11 mouse cellular contexts compared by ENCODE assay signal in the genomic region with DNA sequence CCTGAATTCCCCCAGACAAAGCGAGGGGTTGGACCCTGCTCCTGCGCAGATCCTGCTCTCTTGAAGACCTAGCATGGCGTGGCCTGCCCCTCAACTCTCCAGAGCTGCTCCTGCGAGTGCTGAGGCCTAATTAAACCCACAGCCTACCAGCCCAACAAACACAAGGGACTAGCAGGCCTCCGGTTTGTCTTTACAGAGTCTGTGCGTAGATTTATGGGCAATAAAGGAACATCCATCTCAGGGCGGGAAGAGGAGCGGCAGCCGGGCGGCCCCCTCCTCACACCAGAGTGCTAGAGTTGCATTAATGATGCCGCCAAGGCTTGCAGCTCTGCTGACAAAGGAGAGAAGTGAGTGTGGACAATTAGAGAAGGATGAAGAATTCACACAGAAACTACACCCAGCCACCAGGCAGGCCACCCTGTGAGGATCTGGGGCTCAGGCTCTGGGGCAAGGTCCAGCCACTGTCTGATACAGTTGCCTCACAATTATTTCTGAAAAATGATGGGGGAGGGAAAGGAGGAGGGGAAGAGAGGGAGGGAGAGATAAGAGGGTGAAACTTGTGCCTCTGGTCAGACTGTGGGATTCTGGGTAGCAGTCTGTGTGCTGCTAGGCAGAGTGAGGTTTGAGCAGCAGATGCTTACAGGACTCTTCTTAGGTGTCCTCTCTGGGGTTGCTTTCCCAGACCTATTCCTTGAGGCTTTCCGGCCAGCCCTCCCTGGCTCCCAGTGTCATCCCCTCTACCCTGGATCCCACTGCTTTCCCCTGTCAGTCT. TPM values are rescaled to one million over a fixed set of nuclear protein-coding genes. Genes with fewer than 3 reads are reported as not detected.
A peak's percentile ranks its signal among the peaks of the same experiment; 100 is the strongest.
DNase-seq lines count a peak whose midpoint lies in the region; ATAC-seq and TF ChIP-seq lines count a peak whose summit lies in the region.
"Had no signal": no experiment of that assay in that cellular context is flagged by ENCODE, and none has a peak within 500 bp of the region (broad histone marks: within the 10 kb centered on the region; RNA-seq: fewer than 3 reads in every experiment).

No protein-coding gene starts in this region.

- no peak for DNase-seq in left cerebral cortex, adult 2 months (ENCODE audit: extremely low spot score in 1 of 2, low spot score in 2 of 2)
- DNase-seq in left cerebral cortex, adult 11 months (ENCODE audit: low spot score) = no peak
- peak; percentile 29 for DNase-seq in embryo, embryonic 11.5 days (ENCODE audit: low read depth, low spot score)
- DNase-seq in neural tube, embryonic 11.5 days (ENCODE audit: low spot score) = peak; percentile 63
- DNase-seq in heart, adult 18-20 months = no peak
- DNase-seq in gastrocnemius, adult 8-10 months (ENCODE audit: low spot score in 2 of 2) = no peak
- DNase-seq in layer of hippocampus, adult 9-10 months (ENCODE audit: low spot score) = no peak
- DNase-seq: kidney, postnatal 36 days; thymus, adult 2 months had no signal

- peak; percentile 41; the same call in 1 of the 2 replicates for ATAC-seq in intestine, embryonic 16.5 days
- ATAC-seq in neural tube, embryonic 11.5 days (ENCODE audit: insufficient read depth, low FRiP score, low TSS enrichment) = peak; percentile 65

- H3K9me3 ChIP-seq in intestine, embryonic 16.5 days (ENCODE audit: control insufficient read depth, low read length) = no peaks in the 10 kb centered on the region
- no peaks in the 10 kb centered on the region for H3K9me3 ChIP-seq in neural tube, embryonic 11.5 days (ENCODE audit: control insufficient read depth, low read length)
- H3K9me3 ChIP-seq: limb, embryonic 15.5 days had no signal

- no peaks in the 10 kb centered on the region for H3K27me3 ChIP-seq in intestine, embryonic 16.5 days (replicated peaks; ENCODE audit: control insufficient read depth, insufficient read depth, low read length)
- 0 out of 2 replicates have a peak, but pooled peaks cover 3% of the 10 kb centered on the region for H3K27me3 ChIP-seq in neural tube, embryonic 11.5 days (ENCODE audit: control insufficient read depth, insufficient read depth, low read length)
- H3K27me3 ChIP-seq: limb, embryonic 15.5 days had no signal

- TF ChIP-seq CTCF in left cerebral cortex, adult 2 months (IDR thresholded peaks at IDR 0.05) = no peak

- H3K4me3 ChIP-seq in left cerebral cortex, adult 2 months = no peak overlapping the region
- H3K4me3 ChIP-seq in intestine, embryonic 16.5 days (ENCODE audit: low read length) = no peak overlapping the region
- no peak overlapping the region for H3K4me3 ChIP-seq in neural tube, embryonic 11.5 days (ENCODE audit: low read depth, low read length)
- H3K4me3 ChIP-seq: limb, embryonic 15.5 days had no signal

- intact Hi-C loops in left cerebral cortex, adult 2 months (cut with DNase I) = no loop called here

- H3K9ac ChIP-seq in intestine, embryonic 16.5 days (ENCODE audit: low read depth, low read length) = no peak overlapping the region; the same call in 1 of the 2 replicates
- no peak overlapping the region; the same call in 1 of the 2 replicates for H3K9ac ChIP-seq in neural tube, embryonic 11.5 days (ENCODE audit: low read length)
- H3K9ac ChIP-seq: limb, embryonic 15.5 days had no signal

- H3K27ac ChIP-seq in left cerebral cortex, adult 2 months = peak overlapping the region; percentile 13
- H3K27ac ChIP-seq in intestine, embryonic 16.5 days (ENCODE audit: low read length) = peak overlapping the region; percentile 10; the same call in 1 of the 2 replicates
- peak overlapping the region; percentile 57 for H3K27ac ChIP-seq in neural tube, embryonic 11.5 days (ENCODE audit: low read depth, low read length)
- H3K27ac ChIP-seq: limb, embryonic 15.5 days had no signal

- no peaks in the 10 kb centered on the region for H3K36me3 ChIP-seq in intestine, embryonic 16.5 days (ENCODE audit: control insufficient read depth, insufficient read depth, low read length)
- no peaks in the 10 kb centered on the region for H3K36me3 ChIP-seq in neural tube, embryonic 11.5 days (ENCODE audit: control insufficient read depth, insufficient read depth, low read length)
- H3K36me3 ChIP-seq: limb, embryonic 15.5 days had no signal

- peaks cover 38% of the 10 kb centered on the region for H3K4me1 ChIP-seq in intestine, embryonic 16.5 days (ENCODE audit: control insufficient read depth, insufficient read depth, low read length)
- peaks cover 23% of the 10 kb centered on the region for H3K4me1 ChIP-seq in neural tube, embryonic 11.5 days (ENCODE audit: control insufficient read depth, insufficient read depth, low read length)

- H3K4me2 ChIP-seq in intestine, embryonic 16.5 days (ENCODE audit: low read depth, low read length) = no peak overlapping the region
- no peak overlapping the region for H3K4me2 ChIP-seq in neural tube, embryonic 11.5 days (ENCODE audit: low read depth)
- H3K4me2 ChIP-seq: limb, embryonic 15.5 days had no signal

- WGBS in intestine, embryonic 16.5 days = 32% methylated on average over 12 of the region's 12 CpGs
- WGBS in neural tube, embryonic 11.5 days = 18% methylated on average over 12 of the region's 12 CpGs

RNA-seq across cellular contexts. Expression of a gene that starts 29.3 kb away (rescaled TPM):
- 100 to 1,000 TPM; 138 to 147 TPM for total RNA-seq in left cerebral cortex, adult 2 months (2021)
- polyA plus RNA-seq in intestine, embryonic 16.5 days (2015; fragmentation: Nextera tagmentation; extraction: Ambion mirVana) = 0.73 and 2.4 TPM in 2 replicates
- 9.6 and 10.7 TPM in 2 replicates for polyA plus RNA-seq in neural tube, embryonic 11.5 days (2014; fragmentation: Nextera tagmentation; extraction: Ambion mirVana)
- 1 to 10 TPM; 3.6 to 5.5 TPM for total RNA-seq in heart, adult 18-20 months (2021)
- total RNA-seq in gastrocnemius, adult 8-10 months (2022) = under 1 TPM in 1 of 4 experiments, not detected in 3; 0.15 TPM

Comparison
In these comparisons a context has a peak if more than half of its experiments do, and no peak if none do; other contexts are left out.
1. DNase-seq: peak in embryo, embryonic 11.5 days (single experiment) and neural tube, embryonic 11.5 days (single experiment); none in left cerebral cortex, adult 2 months (0 of 2), left cerebral cortex, adult 11 months (single experiment), heart, adult 18-20 months (0 of 2), gastrocnemius, adult 8-10 months (0 of 2) and layer of hippocampus, adult 9-10 months (single experiment).
2. RNA of a gene that starts 29.3 kb away (total RNA-seq): 138 to 147 TPM in left cerebral cortex, adult 2 months; 3.6 to 5.5 TPM in heart, adult 18-20 months and 0.15 TPM in gastrocnemius, adult 8-10 months; every median in the first group is over 10 times any median in the second.
3. Peak in every context shown above with its lines, with median percentiles within 50 percentile points of each other: H3K27ac ChIP-seq.